Mouse (Mus musculus) cerebellum, adult 9-10 months (tissue): ENCODE results near the gene Sept11.

Experiments used
- DNase-seq: peaks from one replicate; pipeline ENCODE4 v3.0.0; 2022

Gene Sept11

DNA sequence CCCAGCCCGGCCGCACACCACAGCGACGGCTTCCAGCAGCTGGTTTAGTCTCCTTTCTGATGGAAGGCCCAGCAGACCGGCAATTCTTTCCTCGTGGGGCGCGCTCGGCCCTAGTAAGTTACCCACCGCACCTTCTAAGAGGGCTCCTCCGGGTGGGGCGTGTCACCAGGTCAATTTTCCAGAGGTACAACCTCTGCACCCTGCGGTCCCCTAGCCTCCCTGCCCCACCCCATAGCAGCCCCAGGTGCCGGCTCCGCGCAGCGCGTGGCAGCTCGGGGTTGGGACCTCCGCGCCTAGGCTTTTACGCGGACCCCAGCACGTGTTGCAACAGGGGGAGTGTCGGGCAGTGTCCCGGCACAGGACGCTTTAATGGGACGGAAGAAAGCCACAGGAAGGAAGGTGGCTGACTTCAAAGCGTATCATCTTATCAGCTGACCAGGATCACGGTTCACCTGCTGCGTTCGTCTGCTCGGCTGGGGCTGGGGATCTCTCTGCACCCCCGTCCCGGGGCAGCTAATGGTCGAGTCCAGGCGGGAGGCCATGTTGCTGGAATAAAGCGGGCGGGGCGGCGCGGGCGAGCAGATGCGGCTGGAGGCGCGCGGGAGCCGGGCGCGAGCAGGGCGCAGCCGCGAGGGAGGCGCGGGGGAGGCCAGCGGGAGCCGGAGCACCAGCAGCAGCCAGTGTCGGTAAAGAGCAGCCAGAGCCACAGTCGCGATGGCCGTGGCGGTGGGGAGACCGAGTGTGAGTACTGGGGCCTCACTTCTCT lies at the start of gene Sept11:
TSS of gene Sept11 (plus strand) at position 581 of the 766 bp plus-strand sequence.
- DNase-seq, result peak; percentile 95

DNA sequence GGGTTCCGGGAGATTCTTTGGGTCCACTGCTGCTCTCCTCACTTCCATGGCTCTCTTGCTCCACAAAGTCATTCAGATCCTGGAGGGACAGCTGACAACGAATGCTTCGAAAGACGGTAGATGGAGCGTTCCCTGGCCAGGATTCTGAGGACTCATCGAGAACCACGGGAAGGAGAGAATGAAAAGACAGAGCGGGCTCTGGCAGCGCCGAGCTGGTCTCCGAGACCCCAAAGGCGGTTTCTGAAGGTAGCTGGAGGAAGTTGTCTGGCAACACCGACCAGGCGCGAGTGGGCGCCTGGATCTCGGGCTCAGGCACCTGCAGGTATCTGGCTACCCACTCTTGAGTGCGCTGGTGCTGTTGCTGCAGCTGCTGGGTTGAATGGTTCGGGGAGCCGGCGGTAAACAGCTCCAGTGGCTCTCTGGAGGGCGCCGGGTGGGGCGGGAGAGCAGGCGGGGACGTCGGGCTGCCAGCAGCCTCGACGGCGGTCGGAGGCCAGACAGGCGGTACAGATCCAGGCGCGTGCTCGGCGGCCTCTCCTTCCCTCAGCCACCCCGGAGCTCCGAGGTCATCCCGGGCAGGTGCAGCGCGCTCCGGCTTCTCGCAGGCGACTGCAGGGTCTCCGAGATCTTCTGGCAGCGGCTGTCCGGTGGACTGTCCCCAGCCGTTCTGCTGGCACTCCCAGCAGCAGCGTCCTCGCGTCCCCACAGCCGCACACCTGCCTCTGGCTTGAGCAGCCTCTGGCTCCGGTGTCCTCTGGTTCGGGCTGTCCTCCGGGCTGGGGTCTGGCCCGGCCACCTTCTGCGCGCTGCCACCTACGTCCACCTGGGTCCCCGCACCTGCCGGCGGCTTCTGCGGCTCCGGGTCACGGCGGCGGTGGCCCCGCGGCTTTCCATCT lies 49.3 kb upstream of the Sept11 start:
- peak; percentile 51 for DNase-seq

DNA sequence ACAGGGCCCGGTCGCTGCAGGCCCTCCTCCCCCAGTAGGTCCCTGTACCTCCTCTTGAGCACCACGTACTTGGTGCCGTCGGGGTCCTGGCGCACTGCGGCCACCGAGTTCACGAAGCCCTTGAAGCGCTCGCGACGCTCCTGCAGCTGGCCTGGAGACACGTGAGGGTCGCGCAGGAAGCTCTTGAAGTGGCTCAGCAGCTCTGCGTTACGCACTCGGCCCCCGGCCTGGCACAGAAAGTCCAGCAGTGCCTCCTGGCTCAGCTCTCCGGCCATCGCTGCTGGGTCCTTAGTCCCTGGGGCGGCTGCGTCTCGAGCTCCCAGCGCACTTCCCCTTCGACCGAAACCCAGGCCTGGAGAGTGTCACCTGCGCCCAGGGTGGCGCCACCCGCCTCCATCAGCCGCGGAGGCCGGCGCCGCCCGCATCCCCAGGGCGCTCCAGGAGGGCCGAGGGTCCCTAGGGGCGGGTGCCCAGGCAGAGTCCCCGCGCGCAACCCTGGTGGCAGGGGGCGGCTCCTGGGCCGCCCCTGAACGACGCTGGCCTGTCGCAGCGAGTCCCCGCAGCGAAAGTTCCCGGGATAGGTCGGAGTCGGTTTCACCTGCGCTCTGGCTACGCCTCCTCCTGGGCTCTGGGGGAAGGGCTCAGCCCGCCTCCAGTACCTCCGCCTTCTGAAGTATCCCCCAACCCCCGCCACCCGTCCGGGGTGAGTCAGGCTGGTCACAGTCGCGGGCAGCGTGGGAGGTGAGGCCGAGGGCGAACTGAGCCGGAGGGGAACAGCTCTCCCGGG lies 48.5 kb upstream of the Sept11 start, which contains the start of gene Sowahb:
TSS of gene Sowahb (minus strand) at position 439 of the 787 bp plus-strand sequence.
- peak; percentile 89 for DNase-seq

DNA sequence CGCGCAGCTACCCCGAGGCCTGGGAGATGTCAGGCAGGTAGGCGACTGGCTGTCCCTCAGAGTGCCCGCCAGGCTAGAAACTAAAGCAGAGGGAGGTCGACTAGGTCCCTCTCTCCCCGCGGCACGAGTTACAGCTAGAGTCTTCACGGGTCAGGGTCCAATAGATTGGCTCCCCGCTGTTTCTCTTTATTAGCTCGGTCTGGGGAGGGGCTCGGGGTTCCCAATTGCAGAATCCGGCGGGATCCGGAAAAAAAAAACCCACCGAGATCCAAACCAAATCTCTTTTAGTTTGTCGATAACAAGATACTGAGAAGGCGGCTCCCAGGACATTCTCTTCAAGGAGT lies 47.9 kb upstream of the Sept11 start:
- DNase-seq, result no peak

DNA sequence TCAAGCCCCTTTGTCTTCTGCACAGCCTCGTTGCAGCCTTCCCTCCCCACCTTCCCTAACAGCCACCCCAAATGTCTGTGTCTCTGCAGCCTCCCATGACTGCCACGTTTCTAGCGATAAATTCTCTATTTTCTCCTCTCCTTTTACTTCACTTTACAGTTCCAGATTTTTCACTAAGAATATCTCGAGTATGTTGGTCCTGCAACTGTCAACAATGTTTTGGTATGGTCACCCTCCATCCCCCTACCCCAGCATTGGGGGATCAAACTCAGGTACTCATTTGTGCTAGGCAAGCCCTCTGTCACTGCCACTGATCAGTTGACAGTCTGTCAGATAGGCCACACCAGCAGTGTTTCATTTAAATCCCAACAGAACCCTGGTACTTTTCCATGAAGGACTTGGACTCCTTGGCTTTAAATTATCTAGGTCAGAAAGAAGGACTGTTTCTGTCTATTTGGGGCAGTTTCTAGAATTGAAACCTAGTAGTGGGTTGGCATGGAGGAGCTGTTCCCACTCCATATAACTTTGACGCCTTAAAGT lies 46.9 kb upstream of the Sept11 start:
- peak; percentile 80 for DNase-seq

DNA sequence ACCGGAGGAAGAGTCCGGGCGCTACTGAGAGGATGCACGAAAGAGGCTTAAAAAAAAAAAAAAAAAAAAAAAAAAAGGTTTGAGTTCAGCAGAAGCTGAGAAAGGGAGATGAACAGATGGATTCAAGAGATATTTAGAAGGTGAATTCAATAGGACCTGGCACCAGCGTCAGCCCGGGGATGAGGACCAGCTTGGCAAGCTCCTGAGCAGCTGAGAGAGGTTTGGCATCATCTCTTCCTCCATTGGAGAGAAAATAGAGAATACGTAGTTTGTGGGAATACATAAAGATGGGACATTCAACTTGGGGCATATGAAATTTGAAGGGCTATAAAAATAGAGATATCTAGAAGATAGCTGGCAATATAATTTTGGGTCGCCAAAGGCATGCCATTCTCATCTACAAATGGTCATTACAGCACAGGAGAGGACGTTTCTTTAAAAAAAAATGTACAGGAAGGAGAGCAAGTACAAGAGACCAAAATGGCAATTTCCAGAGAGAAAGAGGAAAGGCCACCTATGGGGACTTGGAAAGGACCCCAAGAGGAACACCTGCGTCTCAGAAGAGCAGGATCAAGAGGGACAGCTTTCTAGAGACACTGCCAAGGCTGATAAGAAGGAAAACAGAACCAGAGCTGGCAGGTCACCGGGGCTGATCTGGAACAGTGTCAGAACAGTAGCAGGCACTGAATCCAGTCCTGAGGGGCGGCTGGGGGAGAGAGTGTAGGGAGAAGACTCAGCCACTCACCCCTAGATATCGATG lies 44.6 kb upstream of the Sept11 start:
- peak; percentile 95 for DNase-seq

DNA sequence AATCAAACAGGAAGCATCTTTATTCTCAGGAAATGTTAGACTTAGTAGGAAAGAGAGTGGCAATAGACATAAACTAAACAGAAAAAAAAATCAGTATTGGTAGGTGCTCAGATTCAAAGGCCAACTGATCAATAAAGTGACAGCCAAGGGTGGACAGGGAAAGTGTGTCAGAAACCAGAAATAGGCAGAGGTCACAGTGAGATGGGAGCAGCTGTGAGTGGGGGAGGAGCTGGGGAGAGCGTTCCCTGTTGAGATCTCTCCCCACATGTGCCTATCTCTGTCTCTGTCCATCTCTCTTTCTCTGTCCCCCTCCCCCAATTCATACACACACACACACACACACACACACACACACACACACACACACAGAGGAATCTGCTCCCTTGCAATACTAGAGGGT lies 43.3 kb upstream of the Sept11 start:
- DNase-seq, result peak; percentile 56

DNA sequence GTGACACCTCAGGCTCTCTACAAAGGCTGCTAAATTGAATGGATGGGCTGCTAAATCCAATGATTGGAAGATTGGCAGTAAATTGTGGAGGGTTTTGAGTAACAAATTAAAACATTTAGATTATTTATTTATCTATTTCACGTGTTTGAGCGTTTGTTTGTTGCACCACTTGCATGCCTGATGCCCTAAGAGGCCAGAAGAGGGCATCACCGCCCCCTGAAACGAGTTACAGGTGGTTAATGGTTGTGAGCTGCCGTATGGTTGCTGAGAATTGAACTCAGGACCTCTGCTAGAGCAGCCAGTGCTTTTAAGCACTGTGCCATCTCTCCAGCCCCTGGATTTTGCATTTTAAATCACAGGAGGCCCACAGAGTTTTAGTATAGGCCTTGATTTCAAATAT lies 42.2 kb upstream of the Sept11 start:
- peak; percentile 46 for DNase-seq

DNA sequence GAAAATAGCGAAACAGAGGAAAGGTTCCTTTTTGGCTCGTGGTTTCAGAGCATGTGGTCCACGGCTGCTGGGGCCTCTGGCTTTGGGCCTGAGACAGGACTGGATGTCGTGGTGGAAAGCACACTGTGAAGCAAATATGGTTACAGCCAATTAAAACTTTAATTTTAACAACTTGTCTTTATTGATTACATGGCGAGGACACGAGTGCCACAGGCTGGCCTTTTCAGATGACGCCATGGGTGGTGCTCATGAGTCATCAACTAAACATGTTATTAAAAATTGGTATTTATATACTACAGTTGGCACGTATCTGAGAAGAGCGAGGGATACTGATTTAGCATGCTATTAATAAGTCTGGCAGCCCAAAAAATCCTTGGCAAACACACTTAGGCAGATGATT lies 41.3 kb upstream of the Sept11 start:
- peak; percentile 88 for DNase-seq

DNA sequence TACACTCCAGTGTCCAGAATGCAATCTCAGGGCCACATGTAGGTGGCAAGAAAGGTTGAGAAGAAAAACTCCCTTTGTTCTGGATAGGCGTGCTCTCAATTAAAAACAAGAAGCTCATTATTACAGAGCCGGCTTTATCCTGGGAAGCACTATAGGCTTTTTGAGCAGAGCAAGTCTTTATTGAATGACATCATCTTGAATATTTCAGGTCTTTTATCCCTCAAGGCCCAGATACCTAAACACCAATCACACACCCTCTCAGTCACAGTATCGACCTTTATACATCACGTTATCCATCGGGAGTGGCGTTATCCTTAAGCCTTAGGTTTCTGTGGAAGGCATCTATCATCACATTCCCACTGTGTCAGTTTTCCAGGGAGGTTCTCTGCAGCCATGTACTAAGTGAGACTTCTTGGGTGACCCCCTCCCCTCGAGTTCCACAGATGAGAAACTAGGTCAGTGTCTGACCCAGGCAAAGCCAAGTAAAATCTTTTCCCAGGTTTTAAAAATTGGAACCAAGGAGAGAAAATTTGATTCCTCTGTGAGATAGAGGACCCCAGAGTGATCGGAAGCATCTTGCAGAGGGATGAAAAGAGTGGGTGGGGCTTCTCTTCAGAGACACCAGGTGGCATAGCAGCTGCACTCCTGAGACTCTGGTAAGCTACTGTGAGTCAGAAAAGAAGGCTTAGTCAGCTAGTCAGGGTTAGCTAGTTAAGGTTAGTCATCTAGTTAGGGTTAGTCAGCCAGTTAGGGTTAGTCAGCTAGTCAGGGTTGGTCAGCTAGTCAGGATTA lies 39.4 kb upstream of the Sept11 start:
- peak; percentile 28 for DNase-seq

DNA sequence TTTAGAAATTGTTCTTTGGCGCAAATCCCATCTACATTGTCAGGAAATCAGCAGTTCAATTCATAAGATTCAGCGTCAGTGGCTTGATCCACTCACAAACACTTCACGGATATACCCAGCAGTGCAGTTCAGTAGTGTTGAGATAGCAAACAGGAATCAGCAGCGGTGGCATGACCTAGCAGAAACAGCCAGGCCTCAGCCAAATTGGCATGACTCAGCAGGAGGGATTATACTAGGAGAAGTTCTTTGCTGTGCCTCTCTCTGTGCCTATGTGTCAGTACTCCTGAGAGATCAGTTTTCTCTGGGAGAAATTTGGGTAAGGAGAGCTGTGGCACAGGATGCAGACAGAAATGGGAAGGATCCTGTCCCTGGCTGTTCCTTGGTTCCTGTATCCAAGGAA lies 32.4 kb upstream of the Sept11 start:
- no peak for DNase-seq

DNA sequence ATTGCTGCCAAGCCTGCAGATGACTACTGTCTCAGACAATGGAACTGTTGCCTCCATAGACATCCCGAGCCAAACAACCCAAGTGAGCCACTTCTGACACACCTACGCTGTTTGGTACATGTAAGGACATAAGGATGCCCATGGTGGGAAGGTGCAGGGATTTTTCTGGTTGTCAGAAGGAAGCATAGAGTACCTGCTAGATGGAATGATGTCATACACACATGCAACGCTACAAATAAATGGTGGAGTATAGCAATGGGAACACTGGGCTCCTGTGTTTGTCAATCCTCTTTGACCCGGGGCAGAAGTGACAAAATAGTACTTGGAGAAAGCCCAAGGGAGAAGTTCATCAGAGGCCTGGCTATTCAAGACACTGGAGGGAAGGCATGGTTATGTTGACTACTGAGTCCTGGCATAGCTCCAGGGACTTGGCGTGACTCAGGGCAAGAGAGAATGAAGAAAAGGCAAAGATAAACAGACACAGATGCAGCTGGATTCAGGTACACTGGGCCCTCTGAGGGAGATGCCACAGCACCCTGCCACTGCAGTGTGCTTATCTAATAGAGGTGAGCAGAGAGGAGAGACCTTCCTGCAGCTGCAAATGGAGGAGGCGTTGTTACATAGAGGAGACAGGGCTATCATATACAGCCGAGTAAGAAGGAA lies 15.4 kb upstream of the Sept11 start:
- DNase-seq, result no peak

DNA sequence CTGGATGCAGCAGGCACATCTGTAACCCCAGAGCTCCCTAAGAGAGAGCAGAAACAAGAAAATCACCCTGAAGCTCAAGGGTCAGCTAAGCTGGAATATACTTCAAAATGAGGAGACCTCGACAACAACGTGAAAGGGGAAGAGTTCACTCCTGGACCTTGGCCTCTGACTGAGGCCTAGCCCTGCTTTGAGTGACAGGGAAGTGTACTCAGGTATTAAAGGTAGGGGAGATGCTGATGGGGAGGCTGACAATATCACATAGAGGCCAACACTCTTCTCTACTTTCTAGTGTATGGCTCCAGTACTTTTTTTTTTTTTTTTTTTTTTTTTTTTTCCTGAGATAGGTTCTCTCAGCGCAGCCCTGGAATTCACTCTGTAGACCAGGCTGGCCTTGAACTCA lies 13.6 kb upstream of the Sept11 start:
- no peak for DNase-seq

DNA sequence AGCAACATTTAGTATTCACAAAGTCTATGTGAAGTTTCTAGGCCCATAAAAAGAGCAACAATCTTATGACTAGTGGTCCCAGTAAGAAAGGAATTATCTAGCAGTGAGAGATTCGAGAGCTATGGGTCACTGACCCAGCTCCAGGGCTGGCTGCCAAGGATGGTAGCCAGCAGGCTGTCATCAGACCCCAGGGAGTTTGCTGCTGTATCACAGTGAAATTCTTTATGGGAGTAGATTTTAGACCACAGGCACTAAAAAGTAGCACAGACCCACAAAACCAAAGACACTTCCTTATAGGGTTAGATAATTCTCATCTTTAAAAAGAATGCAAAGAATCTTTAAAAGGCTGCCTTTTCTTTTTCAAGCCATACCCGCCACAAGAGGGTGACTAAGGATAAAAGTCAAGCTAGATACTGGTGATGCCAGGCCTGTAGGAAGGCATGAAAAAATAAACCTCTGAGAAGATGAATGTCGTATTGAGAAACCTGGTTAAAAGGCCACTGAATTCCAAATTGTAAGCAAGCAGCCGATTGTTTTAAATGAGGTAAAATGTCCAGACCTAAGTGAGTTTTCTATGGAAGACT lies 8.1 kb upstream of the Sept11 start:
- no peak for DNase-seq

DNA sequence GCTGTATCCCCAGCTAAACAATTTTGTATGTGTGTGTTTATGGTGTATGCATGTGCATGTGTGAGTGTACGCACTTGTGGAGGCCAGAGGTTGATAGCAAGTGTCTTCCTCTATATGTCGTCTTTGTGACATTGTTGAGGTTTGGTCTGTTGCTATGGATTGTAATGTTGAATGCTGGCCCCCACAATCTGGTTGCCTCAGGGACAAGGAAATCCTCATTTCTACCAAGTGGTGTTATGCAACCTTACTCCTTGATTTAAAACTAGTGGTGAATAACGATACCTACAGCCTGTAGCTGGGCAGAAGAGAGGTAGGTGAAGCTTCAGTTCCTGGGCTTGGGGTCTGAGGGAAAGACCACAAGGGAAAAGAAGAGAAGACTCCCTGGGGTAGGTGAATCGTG lies 7.3 kb upstream of the Sept11 start:
- no peak for DNase-seq

DNA sequence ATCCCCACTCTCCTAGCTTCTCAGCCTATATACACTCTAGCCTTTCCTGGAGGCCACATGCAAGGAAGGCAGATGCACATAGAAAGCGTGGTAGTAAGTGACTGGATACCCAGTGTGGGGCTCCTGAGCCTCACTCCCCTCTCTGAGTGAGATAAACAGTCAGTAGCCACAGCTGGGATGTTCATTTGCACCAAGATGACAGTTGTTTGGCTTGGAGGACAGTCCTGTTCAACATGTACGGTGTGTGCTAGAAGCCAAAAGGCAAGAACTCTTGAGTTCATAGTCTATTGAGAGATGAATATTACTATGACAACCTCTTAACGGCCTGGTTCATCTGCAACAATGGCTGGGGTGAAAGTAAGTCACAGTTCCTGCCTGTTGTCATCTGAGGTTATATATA lies 2.0 kb upstream of the Sept11 start:
- DNase-seq, result no peak

DNA sequence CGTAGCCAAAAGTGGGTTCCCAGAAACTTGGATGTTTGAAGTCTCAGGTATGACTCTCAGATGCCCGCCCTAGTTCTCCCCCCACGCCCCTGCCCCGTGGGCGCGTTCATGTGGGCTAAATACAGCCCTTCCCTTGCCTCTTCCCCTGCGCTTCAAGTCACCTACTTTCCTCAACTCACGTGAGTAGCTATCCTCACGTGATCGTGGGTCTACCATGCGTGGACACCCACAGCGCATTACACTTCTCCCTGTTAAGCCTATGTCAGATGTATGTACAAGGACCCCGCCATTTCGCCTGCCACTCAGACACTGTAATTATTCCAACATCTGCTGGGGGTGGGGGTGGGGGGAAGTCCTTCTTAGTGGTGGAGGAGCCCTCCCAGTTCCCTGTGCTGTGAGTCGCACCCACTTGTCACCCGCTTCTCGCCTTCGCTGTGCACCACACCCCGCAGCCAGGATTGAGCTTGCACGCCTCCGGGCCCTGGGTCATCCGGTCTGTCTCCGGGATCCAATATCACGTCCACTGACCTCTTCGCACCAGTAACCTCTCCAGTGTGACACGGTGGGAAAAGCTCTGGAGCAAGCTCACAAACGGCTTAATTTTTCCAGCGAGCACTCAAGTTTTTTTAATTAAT lies 973 bp upstream of the Sept11 start:
- peak; percentile 61 for DNase-seq

DNA sequence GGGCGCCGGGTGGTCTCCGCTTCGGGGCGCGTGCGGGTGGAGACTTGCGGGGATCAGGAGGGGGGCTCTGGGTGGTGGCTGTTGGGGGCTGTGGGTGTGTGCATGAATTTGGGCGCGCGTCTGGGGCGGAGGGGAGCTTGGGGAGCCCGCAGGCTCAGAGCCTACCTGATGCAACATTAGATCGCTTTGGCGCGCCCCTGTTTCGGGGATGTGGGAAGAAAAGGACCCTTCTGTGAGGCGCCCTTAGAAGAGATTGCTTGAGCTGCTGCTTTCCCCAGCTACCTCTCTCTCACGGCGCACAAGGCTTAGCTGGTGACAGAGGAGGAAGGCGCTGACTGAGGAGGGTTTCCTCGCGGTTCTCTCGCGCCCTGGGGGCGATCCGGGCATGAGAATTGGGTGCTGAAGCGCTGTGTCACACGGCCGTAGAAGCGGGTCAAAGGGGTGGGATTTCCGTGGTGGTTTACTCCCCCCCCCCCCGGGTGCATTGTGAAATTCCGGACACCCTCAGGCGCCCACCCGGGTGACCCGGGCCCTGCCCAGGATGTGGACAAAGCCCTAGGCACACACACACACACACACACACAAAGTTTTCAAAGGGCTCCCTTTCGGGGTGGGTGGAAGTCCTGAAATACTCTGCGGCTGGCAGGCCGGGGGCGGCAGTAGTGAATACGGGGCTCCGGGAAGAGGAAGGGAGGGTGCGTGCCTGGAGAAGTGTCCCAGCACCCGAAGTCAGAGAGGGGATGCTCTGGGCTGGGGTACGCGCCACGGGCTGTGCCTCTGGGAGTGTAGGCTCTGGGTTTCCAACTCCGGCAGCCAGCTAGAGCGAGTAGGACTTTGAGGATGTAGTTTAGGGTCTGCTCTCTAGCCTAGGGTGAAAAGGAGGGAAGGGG lies 646 bp downstream of the Sept11 start:
- peak; percentile 44 for DNase-seq

DNA sequence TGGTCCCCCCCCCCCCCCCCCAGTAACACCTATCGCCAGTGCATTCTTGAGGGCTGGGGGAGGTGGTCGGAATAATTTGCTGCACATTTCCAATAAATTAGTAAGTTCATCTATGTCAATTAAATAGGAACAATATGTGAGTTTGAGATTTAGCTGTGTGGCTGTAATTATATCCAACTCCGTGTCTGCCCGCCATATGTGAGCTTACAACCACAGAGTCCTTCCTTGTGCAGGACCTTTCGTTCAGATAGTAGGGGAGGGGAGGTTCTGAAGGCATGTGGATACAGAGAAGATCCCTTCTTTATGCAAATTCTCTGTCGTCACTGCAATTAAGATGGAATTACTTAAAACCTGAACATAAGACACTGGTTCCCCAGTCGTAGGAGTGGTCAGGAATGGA lies 2.1 kb downstream of the Sept11 start:
- DNase-seq, result no peak
